Mouse (Mus musculus) ES-Bruce4 (cell line): Measurements from ENCODE around the gene Ttc7b. TPM values are rescaled to one million over a fixed set of nuclear protein-coding genes. Genes with fewer than 3 reads are reported as not detected.

Experiments used
- H3K27ac ChIP-seq: 2 replicates; pipeline ENCODE4 v1.5.1; 2012; ENCODE audit warnings: low read length, inconsistent platforms; ENCODE audit not compliant: insufficient read depth
- H3K27me3 ChIP-seq: 2 replicates; pipeline ENCODE4 v1.6.1; 2012; ENCODE audit warnings: mild to moderate bottlenecking, low read length, inconsistent platforms; ENCODE audit not compliant: control insufficient read depth, poor library complexity, insufficient read depth, severe bottlenecking
- H3K36me3 ChIP-seq: 2 replicates; pipeline ENCODE4 v1.6.1; 2012; ENCODE audit warnings: inconsistent platforms, mild to moderate bottlenecking, low read length, moderate library complexity; ENCODE audit not compliant: control insufficient read depth, poor library complexity, insufficient read depth, severe bottlenecking
- H3K4me1 ChIP-seq: one replicate; pipeline ENCODE4 v1.8.1; 2011; ENCODE audit warnings: low read length; ENCODE audit not compliant: control insufficient read depth, insufficient read depth
- H3K4me3 ChIP-seq: 2 replicates; pipeline ENCODE4 v1.5.1; 2011; ENCODE audit warnings: low read depth, mild to moderate bottlenecking, low read length
- H3K9ac ChIP-seq: 2 replicates; pipeline ENCODE4 v1.6.1; 2012; ENCODE audit warnings: low read depth, mild to moderate bottlenecking, inconsistent platforms; ENCODE audit not compliant: poor library complexity, severe bottlenecking
- H3K9me3 ChIP-seq: replicated peaks from 2 replicates; pipeline ENCODE4 v1.6.1; 2012; ENCODE audit warnings: mild to moderate bottlenecking, low read length, inconsistent platforms; ENCODE audit not compliant: control insufficient read depth, poor library complexity, insufficient read depth, severe bottlenecking
- CTCF ChIP-seq: IDR thresholded peaks from one replicate; pipeline ENCODE4 v1.8.1; 2011; ENCODE audit warnings: low read depth, low read length
- EP300 ChIP-seq: IDR thresholded peaks from 2 replicates; pipeline ENCODE4 v1.6.1; 2011; ENCODE audit warnings: low read depth, low read length; ENCODE audit not compliant: insufficient read depth
- POLR2A ChIP-seq: IDR thresholded peaks from one replicate; pipeline ENCODE4 v1.8.1; 2011; ENCODE audit warnings: low read length; ENCODE audit not compliant: insufficient read depth
- polyA plus RNA-seq: library from polyadenylated mRNA; stranded (reverse); fragments of >200 nt; gene quantifications from 2 replicates; pipeline ENCODE4 v1.2.4, GENCODE M21; 2011; ENCODE audit warnings: low read depth; ENCODE audit not compliant: missing spikeins, insufficient read depth, insufficient read length

Gene Ttc7b
- polyA plus RNA-seq, 1 experiment, result 61.1 TPM

DNA sequence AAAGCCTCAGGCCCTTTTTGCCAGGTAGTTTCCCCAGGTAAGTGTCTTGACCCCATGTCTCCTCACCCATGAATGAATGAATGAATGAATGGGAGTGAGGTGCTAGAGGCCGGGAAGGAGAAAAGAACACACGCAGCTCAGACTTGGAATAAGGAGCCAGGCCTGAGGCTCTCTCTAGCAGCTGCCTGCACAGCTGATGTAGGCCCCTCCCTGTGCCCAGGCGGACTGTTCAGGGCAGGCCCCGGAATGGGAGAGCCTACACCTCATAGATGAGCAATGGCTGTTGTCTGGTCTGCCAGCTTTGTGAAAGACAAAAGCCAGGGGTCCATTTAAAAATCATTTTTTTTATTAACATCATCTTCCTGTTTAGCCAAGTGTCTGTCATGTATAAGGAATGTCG, 220.2 kb downstream of the Ttc7b start:
- no peaks in the 10 kb centered on the region for H3K4me1 ChIP-seq
- H3K27ac ChIP-seq, result no peak overlapping the region
- no peaks in the 10 kb centered on the region for H3K9me3 ChIP-seq
- no peaks in the 10 kb centered on the region for H3K36me3 ChIP-seq
- no peak overlapping the region for H3K9ac ChIP-seq
- H3K4me3 ChIP-seq, result no peak overlapping the region
- TF ChIP-seq POLR2A, result no peak
- no peak for TF ChIP-seq EP300
- no peak for TF ChIP-seq CTCF
- H3K27me3 ChIP-seq, result no peaks in the 10 kb centered on the region

DNA sequence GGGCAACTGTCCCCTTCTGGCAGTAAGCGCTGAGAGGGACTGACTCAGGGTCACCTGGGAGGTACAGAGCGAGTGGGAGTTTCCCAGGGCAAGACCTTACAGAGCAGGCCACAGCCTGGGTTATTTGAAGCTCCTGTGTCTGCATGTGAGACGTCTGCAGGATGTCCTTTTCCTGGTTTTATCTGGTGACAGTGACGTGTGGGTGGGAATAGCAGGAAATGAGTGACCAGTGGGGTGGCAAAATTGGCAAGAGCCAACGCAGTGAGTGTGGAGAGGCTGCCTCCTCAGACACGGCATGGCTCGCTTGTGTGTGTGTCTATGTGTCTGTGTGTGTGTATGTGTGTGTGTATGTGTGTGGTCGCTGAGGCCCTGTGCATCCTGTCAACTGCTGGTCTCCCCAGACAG, 221.3 kb downstream of the Ttc7b start:
- Histone ChIP-seq H3K27me3 (no peaks in the 10 kb centered on the region), H3K4me1 (no peaks in the 10 kb centered on the region), H3K9me3 (no peaks in the 10 kb centered on the region), H3K9ac (no peak overlapping the region), H3K4me3 (no peak overlapping the region), H3K27ac (no peak overlapping the region), H3K36me3 (no peaks in the 10 kb centered on the region)
- no peak for TF ChIP-seq EP300
- no peak for TF ChIP-seq CTCF
- no peak for TF ChIP-seq POLR2A

GRCm38 (mm10) chr12:100298788-100299187, 221.8 kb downstream of the Ttc7b start:
- Histone ChIP-seq H3K27me3 (no peaks in the 10 kb centered on the region), H3K36me3 (no peaks in the 10 kb centered on the region), H3K9ac (no peak overlapping the region), H3K27ac (no peak overlapping the region), H3K4me3 (no peak overlapping the region), H3K9me3 (no peaks in the 10 kb centered on the region), H3K4me1 (no peaks in the 10 kb centered on the region)
- TF ChIP-seq EP300, result no peak
- no peak for TF ChIP-seq CTCF
- TF ChIP-seq POLR2A, result no peak

DNA sequence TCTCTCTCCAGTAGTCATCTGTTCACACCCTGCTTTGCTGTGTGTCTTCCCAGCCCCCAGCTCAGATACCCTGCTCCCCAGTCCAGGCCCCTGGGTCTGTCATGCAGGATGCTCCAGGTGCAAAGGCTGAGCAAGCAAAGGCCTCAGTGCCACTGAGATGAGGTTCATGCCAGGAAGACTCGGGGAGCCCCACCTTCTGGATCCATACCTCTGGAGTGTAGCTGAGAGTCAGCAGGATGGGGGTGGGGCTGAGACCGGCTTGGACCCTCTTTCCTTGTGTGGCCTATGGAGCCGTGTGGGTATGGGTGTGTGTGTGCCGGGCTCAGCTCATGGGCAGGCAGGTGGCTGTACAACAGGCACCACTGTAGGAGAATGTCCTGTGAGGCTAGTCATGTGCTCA, 222.7 kb downstream of the Ttc7b start:
- Histone ChIP-seq H3K9ac (no peak overlapping the region), H3K27ac (no peak overlapping the region), H3K4me1 (no peaks in the 10 kb centered on the region), H3K27me3 (no peaks in the 10 kb centered on the region), H3K36me3 (no peaks in the 10 kb centered on the region), H3K4me3 (no peak overlapping the region), H3K9me3 (no peaks in the 10 kb centered on the region)
- TF ChIP-seq POLR2A, result no peak
- no peak for TF ChIP-seq EP300
- TF ChIP-seq CTCF, result no peak

DNA sequence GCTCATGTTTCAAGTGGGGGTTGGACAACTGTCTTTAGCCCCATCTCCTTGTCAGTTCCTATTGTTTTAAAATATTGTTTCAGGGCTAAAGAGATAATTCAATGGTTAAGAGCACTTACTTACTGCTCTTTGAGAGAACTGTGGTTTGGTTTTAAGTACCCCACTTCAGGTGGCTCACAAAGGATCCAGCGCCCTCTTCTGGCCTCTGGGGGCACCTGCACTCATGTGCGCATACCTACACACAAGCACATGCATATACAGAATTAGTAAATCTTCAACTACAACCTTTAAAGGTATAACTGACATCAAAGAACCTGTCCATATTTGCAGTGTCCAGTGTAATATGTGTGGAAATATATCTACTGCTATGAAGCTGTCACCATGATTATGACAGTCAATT, 226.2 kb downstream of the Ttc7b start:
- H3K36me3 ChIP-seq, result no peaks in the 10 kb centered on the region
- no peak overlapping the region for H3K27ac ChIP-seq
- TF ChIP-seq EP300, result no peak
- TF ChIP-seq CTCF, result peak; percentile 59
- no peaks in the 10 kb centered on the region for H3K9me3 ChIP-seq
- no peak overlapping the region for H3K4me3 ChIP-seq
- no peaks in the 10 kb centered on the region for H3K27me3 ChIP-seq
- H3K9ac ChIP-seq, result no peak overlapping the region
- H3K4me1 ChIP-seq, result no peaks in the 10 kb centered on the region

DNA sequence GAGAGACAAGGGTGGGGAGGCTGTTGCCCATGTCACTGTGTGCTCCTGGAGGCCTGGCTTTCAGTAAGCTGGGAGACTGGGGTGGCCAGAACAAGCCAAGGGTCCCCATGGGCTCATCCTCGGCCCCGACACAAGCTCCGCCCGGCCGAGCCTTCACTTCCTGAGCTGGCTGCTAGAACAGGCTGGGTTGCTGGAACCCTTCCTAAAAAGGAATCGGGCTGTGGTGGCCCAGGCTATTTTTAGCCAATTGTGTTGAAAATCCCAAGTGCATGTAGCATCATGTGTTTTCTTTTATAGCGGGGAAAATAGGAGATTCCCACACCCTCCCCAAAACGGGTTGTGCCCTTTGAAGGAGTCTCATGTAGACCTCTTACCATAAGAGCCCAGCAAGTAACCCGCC, 226.7 kb downstream of the Ttc7b start:
- Histone ChIP-seq H3K27ac (no peak overlapping the region), H3K9ac (no peak overlapping the region), H3K4me3 (no peak overlapping the region), H3K27me3 (no peaks in the 10 kb centered on the region), H3K36me3 (no peaks in the 10 kb centered on the region), H3K9me3 (no peaks in the 10 kb centered on the region), H3K4me1 (no peaks in the 10 kb centered on the region)
- no peak for TF ChIP-seq POLR2A
- TF ChIP-seq CTCF, result no peak
- TF ChIP-seq EP300, result no peak
